ENCODE assay signal across 25 mouse cellular contexts in the genomic region with DNA sequence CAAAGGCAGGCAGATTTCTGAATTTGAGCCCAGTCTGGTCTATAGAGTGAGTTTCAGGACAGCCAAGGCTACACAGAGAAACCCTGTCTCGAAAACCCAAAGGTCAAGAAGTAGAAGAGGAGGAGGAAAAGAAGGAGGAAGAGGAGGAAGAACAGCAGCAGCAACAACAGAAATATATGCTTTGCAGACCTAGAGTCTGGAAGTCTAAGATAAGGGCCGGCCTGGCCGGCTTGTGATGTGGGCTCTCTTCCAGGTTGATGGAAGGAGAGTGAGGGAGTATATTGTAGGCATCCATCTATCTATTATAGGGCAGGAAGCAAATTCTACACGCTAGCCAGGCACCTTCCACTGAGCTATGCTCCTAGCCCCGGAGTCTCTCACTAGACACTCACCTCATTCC.
A peak's percentile ranks its signal among the peaks of the same experiment; 100 is the strongest.
DNase-seq lines count a peak whose midpoint lies in the region; ATAC-seq and TF ChIP-seq lines count a peak whose summit lies in the region.
"Had no signal": no experiment of that assay in that cellular context is flagged by ENCODE, and none has a peak within 500 bp of the region (broad histone marks: within the 10 kb centered on the region; RNA-seq: fewer than 3 reads in every experiment).

No protein-coding gene starts in this region.

- TF ChIP-seq RAD21 in MEL (IDR thresholded peaks at IDR 0.05; ENCODE audit: low read depth, low read length) = no peak

- H3K36me3 ChIP-seq in heart, embryonic 10.5 days = no peaks in the 10 kb centered on the region
- peaks cover 0 to 43% of the 10 kb centered on the region in 2 experiments; a peak in 2 of 4 replicates for H3K36me3 ChIP-seq in MEL (ENCODE audit: control insufficient read depth in 1 of 2, insufficient read depth in 2 of 2, low read length in 2 of 2)
- H3K36me3 ChIP-seq in liver, embryonic 15.5 days (replicated peaks) = no peaks in the 10 kb centered on the region
- H3K36me3 ChIP-seq in hindbrain, embryonic 10.5 days = no peaks in the 10 kb centered on the region
- H3K36me3 ChIP-seq: intestine, embryonic 15.5 days; limb, embryonic 13.5 days; neural tube, embryonic 13.5 days; stomach, embryonic 15.5 days had no signal

- H3K27me3 ChIP-seq in heart, embryonic 10.5 days (ENCODE audit: insufficient read depth, poor library complexity, severe bottlenecking) = no peaks in the 10 kb centered on the region
- H3K27me3 ChIP-seq in MEL (ENCODE audit: control insufficient read depth in 1 of 2, insufficient read depth in 2 of 2, low read length in 2 of 2) = no peaks in the 10 kb centered on the region
- no peaks in the 10 kb centered on the region for H3K27me3 ChIP-seq in liver, embryonic 15.5 days
- H3K27me3 ChIP-seq in hindbrain, embryonic 10.5 days (ENCODE audit: insufficient read depth, poor library complexity, severe bottlenecking) = peaks cover 2% of the 10 kb centered on the region; the same call in 1 of the 2 replicates
- H3K27me3 ChIP-seq: intestine, embryonic 15.5 days; limb, embryonic 13.5 days; megakaryocyte, embryonic 14.5 days; neural tube, embryonic 13.5 days; stomach, embryonic 15.5 days had no signal

- 0 out of 2 replicates have a peak overlapping the region, but pooled peaks have one; percentile 23 for H3K27ac ChIP-seq in heart, embryonic 10.5 days
- peak overlapping the region; percentile 97 for H3K27ac ChIP-seq in MEL (ENCODE audit: control insufficient read depth, low read depth, low read length)
- peak overlapping the region; percentile 64 for H3K27ac ChIP-seq in liver, embryonic 15.5 days (replicated peaks)
- H3K27ac ChIP-seq in hindbrain, embryonic 10.5 days = no peak overlapping the region
- H3K27ac ChIP-seq: intestine, embryonic 15.5 days; limb, embryonic 13.5 days; neural tube, embryonic 13.5 days; stomach, embryonic 15.5 days had no signal

- no peak for DNase-seq in heart, embryonic 10.5 days (ENCODE audit: low spot score)
- no peak for DNase-seq in heart, postnatal 10 days
- DNase-seq in MEL (ENCODE audit: low read depth, low spot score) = peak; percentile 84
- no peak for DNase-seq in left cerebral cortex, postnatal 36 days (ENCODE audit: low spot score in 2 of 2)
- no peak for DNase-seq in kidney, postnatal 14 days
- DNase-seq in hindbrain, embryonic 10.5 days (ENCODE audit: low spot score) = no peak
- DNase-seq: cerebellum, adult 8-10 months; heart, postnatal 4 days; kidney, adult 9 months; kidney, postnatal 25 days; lung, embryonic 14.5 days; retina, postnatal 1 day; right cerebral cortex, postnatal 25 days; thymus, adult 18-20 months; thymus, postnatal 36 days had no signal

- intact Hi-C loops in heart, postnatal 10 days (cut with DNase I) = loop anchor here (5.0 kb wide), 1 partner anchor 53 kb away; no protein-coding TSS in a partner anchor
- intact Hi-C loops in left cerebral cortex, postnatal 36 days (cut with DNase I) = no loop called here

- no peaks in the 10 kb centered on the region for H3K9me3 ChIP-seq in heart, embryonic 10.5 days
- H3K9me3 ChIP-seq in MEL (replicated peaks; ENCODE audit: insufficient read depth, low read length) = no peaks in the 10 kb centered on the region
- H3K9me3 ChIP-seq in liver, embryonic 15.5 days (replicated peaks) = no peaks in the 10 kb centered on the region
- H3K9me3 ChIP-seq in hindbrain, embryonic 10.5 days = no peaks in the 10 kb centered on the region
- H3K9me3 ChIP-seq: intestine, embryonic 15.5 days; limb, embryonic 13.5 days; megakaryocyte, embryonic 14.5 days; neural tube, embryonic 13.5 days; stomach, embryonic 15.5 days had no signal

- peak overlapping the region; percentile 47 for H3K9ac ChIP-seq in MEL (ENCODE audit: control insufficient read depth, low read depth, low read length, poor library complexity, severe bottlenecking)
- no peak overlapping the region for H3K9ac ChIP-seq in liver, embryonic 15.5 days
- H3K9ac ChIP-seq: intestine, embryonic 15.5 days; limb, embryonic 13.5 days; lung, embryonic 14.5 days; neural tube, embryonic 13.5 days; stomach, embryonic 15.5 days had no signal

- TF ChIP-seq EP300 in MEL (IDR thresholded peaks at IDR 0.05; ENCODE audit: low read depth in 1 of 2, low read length in 2 of 2) = peak; percentile 88 to 89

- TF ChIP-seq POLR2A in MEL (IDR thresholded peaks at IDR 0.05; ENCODE audit: control insufficient read depth in 1 of 2, insufficient read depth in 1 of 2, low read depth in 1 of 2, low read length in 2 of 2, poor library complexity in 1 of 2) = no peak

- 54% methylated on average over 5 of the region's 5 CpGs for WGBS in heart, embryonic 10.5 days
- 20% methylated on average over 5 of the region's 5 CpGs for WGBS in liver, embryonic 15.5 days (ENCODE audit: insufficient replicate concordance)
- 91% methylated on average over 5 of the region's 5 CpGs for WGBS in hindbrain, embryonic 10.5 days

- H3K4me2 ChIP-seq in liver, embryonic 15.5 days = peak overlapping the region; percentile 16; the same call in 1 of the 2 replicates
- H3K4me2 ChIP-seq: intestine, embryonic 15.5 days; limb, embryonic 13.5 days; lung, embryonic 14.5 days; neural tube, embryonic 13.5 days; stomach, embryonic 15.5 days had no signal

- H3K4me3 ChIP-seq in heart, embryonic 10.5 days = no peak overlapping the region
- no peak overlapping the region for H3K4me3 ChIP-seq in MEL (ENCODE audit: control insufficient read depth in 1 of 2, insufficient read depth in 1 of 2, low read depth in 2 of 2, low read length in 2 of 2)
- no peak overlapping the region for H3K4me3 ChIP-seq in liver, embryonic 15.5 days (replicated peaks)
- H3K4me3 ChIP-seq in hindbrain, embryonic 10.5 days = no peak overlapping the region
- H3K4me3 ChIP-seq: intestine, embryonic 15.5 days; limb, embryonic 13.5 days; megakaryocyte, embryonic 14.5 days; myocyte; neural tube, embryonic 13.5 days; stomach, embryonic 15.5 days had no signal

- peaks cover 1% of the 10 kb centered on the region; the same call in 1 of the 2 replicates for H3K79me2 ChIP-seq in MEL (ENCODE audit: control insufficient read depth, insufficient read depth, low read length, poor library complexity)

- ATAC-seq in erythroid progenitor cell, adult 5-6 weeks (replicated peaks; ENCODE audit: low FRiP score, poor library complexity, severe bottlenecking) = peak; percentile 74
- no peak for ATAC-seq in liver, embryonic 15.5 days (ENCODE audit: insufficient read depth)
- ATAC-seq: hindbrain, embryonic 16.5 days; intestine, embryonic 15.5 days; midbrain, embryonic 16.5 days had no signal

- H3K4me1 ChIP-seq in heart, embryonic 10.5 days = peaks cover 54% of the 10 kb centered on the region
- peaks cover 20 to 38% of the 10 kb centered on the region in 2 experiments for H3K4me1 ChIP-seq in MEL (ENCODE audit: control insufficient read depth in 1 of 2, insufficient read depth in 2 of 2, low read length in 2 of 2)
- peaks cover 62% of the 10 kb centered on the region for H3K4me1 ChIP-seq in liver, embryonic 15.5 days (replicated peaks)
- H3K4me1 ChIP-seq in hindbrain, embryonic 10.5 days (replicated peaks) = peaks cover 20% of the 10 kb centered on the region; the same call in 1 of the 2 replicates
- H3K4me1 ChIP-seq: stomach, embryonic 15.5 days had no signal

- no peak for TF ChIP-seq CTCF in MEL (IDR thresholded peaks at IDR 0.05 in 2 of 3, conservative IDR thresholded peaks at IDR 0.05 in 1 of 3; ENCODE audit: control insufficient read depth in 1 of 3, insufficient read depth in 1 of 3, low read depth in 2 of 3, low read length in 3 of 3, poor library complexity in 1 of 3, severe bottlenecking in 1 of 3)

TF ChIP-seq in MEL, 35 proteins besides CTCF, POLR2A, EP300 and RAD21:
- TF ChIP-seq HCFC1 (IDR thresholded peaks at IDR 0.05; ENCODE audit: low read depth, low read length) (no peak), ZMIZ1 (IDR thresholded peaks at IDR 0.05; ENCODE audit: low read depth, low read length) (no peak), POLR2AphosphoS2 (IDR thresholded peaks at IDR 0.05; ENCODE audit: low read length) (no peak), ETS1 (IDR thresholded peaks at IDR 0.05; ENCODE audit: low read depth, low read length) (peak; percentile 76), ZKSCAN1 (IDR thresholded peaks at IDR 0.05; ENCODE audit: low read depth, low read length) (no peak), BHLHE40 (IDR thresholded peaks at IDR 0.05; ENCODE audit: borderline replicate concordance, low read depth, low read length) (peak; percentile 56; the same call in 1 of the 2 replicates), NRF1 (IDR thresholded peaks at IDR 0.05; ENCODE audit: insufficient read depth, low read depth, low read length, poor library complexity, severe bottlenecking) (no peak), TCF12 (IDR thresholded peaks at IDR 0.05; ENCODE audit: low read depth, low read length) (peak; percentile 93), GABPA (IDR thresholded peaks at IDR 0.05; ENCODE audit: low read depth, low read length) (no peak), MAFK (IDR thresholded peaks at IDR 0.05; ENCODE audit: borderline replicate concordance, low read depth, low read length) (no peak), TBP (IDR thresholded peaks at IDR 0.05; ENCODE audit: low read depth, low read length) (no peak), GATA1 (IDR thresholded peaks at IDR 0.05; ENCODE audit: low read depth, low read length) (peak; percentile 84), UBTF (IDR thresholded peaks at IDR 0.05; ENCODE audit: borderline replicate concordance, insufficient read depth, low read depth, low read length) (no peak), CHD1 (IDR thresholded peaks at IDR 0.05; ENCODE audit: low read depth, low read length) (no peak), SIN3A (IDR thresholded peaks at IDR 0.05; ENCODE audit: low read length) (peak; percentile 48; the same call in 1 of the 2 replicates), MEF2A (IDR thresholded peaks at IDR 0.05; ENCODE audit: extremely low read depth, insufficient replicate concordance, low read depth, low read length, poor library complexity, severe bottlenecking) (no peak), TAL1 (IDR thresholded peaks at IDR 0.05; ENCODE audit: low read length) (peak; percentile 94), MAZ (IDR thresholded peaks at IDR 0.05; ENCODE audit: low read depth, low read length) (no peak), SMC3 (IDR thresholded peaks at IDR 0.05; ENCODE audit: low read depth, low read length) (no peak), MAX (IDR thresholded peaks at IDR 0.05; ENCODE audit: low read length) (no peak), RCOR1 (IDR thresholded peaks at IDR 0.05; ENCODE audit: low read depth, low read length) (peak; percentile 65; the same call in 1 of the 2 replicates), MYC (IDR thresholded peaks at IDR 0.05; ENCODE audit: low read depth, low read length) (no peak), E2F4 (IDR thresholded peaks at IDR 0.05; ENCODE audit: borderline replicate concordance, low read depth, low read length) (no peak)
TF ChIP-seq in MEL: peak in this region for 7.
